Mouse (Mus musculus): ENCODE results near the gene Tesk2. TPM values are rescaled to one million over a fixed set of nuclear protein-coding genes. Genes with fewer than 3 reads are reported as not detected.

Tesk2 gene
- polyA plus RNA-seq, 1 experiment from 2014 or later, result 3.1 TPM

- Histone ChIP-seq H3K27ac (ENCODE audit: low read depth, low read length) (no peak overlapping the region), H3K9me3 (ENCODE audit: control insufficient read depth, low read length) (no peaks in the 10 kb centered on the region), H3K4me3 (ENCODE audit: low read length) (no peak overlapping the region), H3K4me1 (ENCODE audit: control insufficient read depth, insufficient read depth, low read depth, low read length) (no peaks in the 10 kb centered on the region), H3K4me2 (ENCODE audit: low read length) (no peak overlapping the region), H3K9ac (ENCODE audit: low read depth, low read length) (no peak overlapping the region), H3K27me3 (replicated peaks; ENCODE audit: control insufficient read depth, insufficient read depth, low read length) (no peaks in the 10 kb centered on the region), H3K36me3 (ENCODE audit: control insufficient read depth, insufficient read depth, low read length) (no peaks in the 10 kb centered on the region)
- ATAC-seq, result no peak
- 98% methylated on average over 3 of the region's 3 CpGs for WGBS
These were observed 8.8 kb downstream of the Tesk2 start for GRCm38 (mm10) chr4:116729532-116729931.

DNA sequence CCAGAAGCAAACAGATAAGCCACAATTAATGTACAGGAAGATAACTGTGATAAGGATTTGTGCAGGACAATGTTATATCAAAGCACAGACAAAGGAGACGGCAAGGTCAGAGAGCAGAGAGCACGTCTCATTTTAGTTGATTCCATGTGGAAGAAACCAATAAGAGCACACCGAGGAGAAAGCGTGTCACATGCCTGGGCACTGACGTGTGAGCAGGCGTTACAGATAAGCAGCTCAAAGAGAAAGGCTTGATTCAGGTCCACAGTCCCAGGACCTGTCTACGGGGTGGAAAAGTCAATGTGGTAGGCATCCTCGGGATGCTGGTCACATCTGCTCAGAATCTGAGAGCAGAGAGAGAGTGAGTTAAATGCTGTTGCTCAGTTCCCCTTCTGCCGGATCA lies 10.3 kb downstream of the Tesk2 start:
- Histone ChIP-seq H3K9ac (ENCODE audit: low read depth, low read length) (no peak overlapping the region), H3K9me3 (ENCODE audit: control insufficient read depth, low read length) (no peaks in the 10 kb centered on the region), H3K36me3 (ENCODE audit: control insufficient read depth, insufficient read depth, low read length) (no peaks in the 10 kb centered on the region), H3K27me3 (replicated peaks; ENCODE audit: control insufficient read depth, insufficient read depth, low read length) (no peaks in the 10 kb centered on the region), H3K27ac (ENCODE audit: low read depth, low read length) (no peak overlapping the region), H3K4me1 (ENCODE audit: control insufficient read depth, insufficient read depth, low read depth, low read length) (no peaks in the 10 kb centered on the region), H3K4me2 (ENCODE audit: low read length) (no peak overlapping the region), H3K4me3 (ENCODE audit: low read length) (no peak overlapping the region)
- WGBS, result 93% methylated on average over 9 of the region's 9 CpGs
- ATAC-seq, result no peak

- no peaks in the 10 kb centered on the region for H3K36me3 ChIP-seq (ENCODE audit: control insufficient read depth, insufficient read depth, low read length)
- H3K27me3 ChIP-seq (replicated peaks; ENCODE audit: control insufficient read depth, insufficient read depth, low read length), result no peaks in the 10 kb centered on the region
- WGBS, result 83% methylated on average over 5 of the region's 5 CpGs
- no peaks in the 10 kb centered on the region for H3K9me3 ChIP-seq (ENCODE audit: control insufficient read depth, low read length)
- no peak overlapping the region for H3K27ac ChIP-seq (ENCODE audit: low read depth, low read length)
- no peak for ATAC-seq
- H3K9ac ChIP-seq (ENCODE audit: low read depth, low read length), result no peak overlapping the region
- no peaks in the 10 kb centered on the region for H3K4me1 ChIP-seq (ENCODE audit: control insufficient read depth, insufficient read depth, low read depth, low read length)
- H3K4me3 ChIP-seq (ENCODE audit: low read length), result no peak overlapping the region
- no peak overlapping the region for H3K4me2 ChIP-seq (ENCODE audit: low read length)
These were observed 11.6 kb downstream of the Tesk2 start for GRCm38 (mm10) chr4:116732355-116732754.

GRCm38 (mm10) chr4:116734996-116735395 lies 14.2 kb downstream of the Tesk2 start:
- no peak overlapping the region for H3K4me2 ChIP-seq (ENCODE audit: low read length)
- 99% methylated on average over 2 of the region's 2 CpGs for WGBS
- no peak overlapping the region for H3K9ac ChIP-seq (ENCODE audit: low read depth, low read length)
- ATAC-seq, result no peak
- no peaks in the 10 kb centered on the region for H3K4me1 ChIP-seq (ENCODE audit: control insufficient read depth, insufficient read depth, low read depth, low read length)
- no peaks in the 10 kb centered on the region for H3K36me3 ChIP-seq (ENCODE audit: control insufficient read depth, insufficient read depth, low read length)
- H3K27me3 ChIP-seq (replicated peaks; ENCODE audit: control insufficient read depth, insufficient read depth, low read length), result no peaks in the 10 kb centered on the region
- H3K27ac ChIP-seq (ENCODE audit: low read depth, low read length), result no peak overlapping the region
- H3K9me3 ChIP-seq (ENCODE audit: control insufficient read depth, low read length), result no peaks in the 10 kb centered on the region
- H3K4me3 ChIP-seq (ENCODE audit: low read length), result no peak overlapping the region

- no peak overlapping the region for H3K4me2 ChIP-seq (ENCODE audit: low read length)
- H3K36me3 ChIP-seq (ENCODE audit: control insufficient read depth, insufficient read depth, low read length), result no peaks in the 10 kb centered on the region
- no peak for ATAC-seq
- no peak overlapping the region for H3K9ac ChIP-seq (ENCODE audit: low read depth, low read length)
- H3K4me3 ChIP-seq (ENCODE audit: low read length), result no peak overlapping the region
- H3K27ac ChIP-seq (ENCODE audit: low read depth, low read length), result no peak overlapping the region
- H3K27me3 ChIP-seq (replicated peaks; ENCODE audit: control insufficient read depth, insufficient read depth, low read length), result no peaks in the 10 kb centered on the region
- H3K4me1 ChIP-seq (ENCODE audit: control insufficient read depth, insufficient read depth, low read depth, low read length), result no peaks in the 10 kb centered on the region
- WGBS, result 89% methylated on average over 9 of the region's 9 CpGs
- H3K9me3 ChIP-seq (ENCODE audit: control insufficient read depth, low read length), result no peaks in the 10 kb centered on the region
These were observed 18.4 kb downstream of the Tesk2 start for GRCm38 (mm10) chr4:116738972-116739751.

DNA sequence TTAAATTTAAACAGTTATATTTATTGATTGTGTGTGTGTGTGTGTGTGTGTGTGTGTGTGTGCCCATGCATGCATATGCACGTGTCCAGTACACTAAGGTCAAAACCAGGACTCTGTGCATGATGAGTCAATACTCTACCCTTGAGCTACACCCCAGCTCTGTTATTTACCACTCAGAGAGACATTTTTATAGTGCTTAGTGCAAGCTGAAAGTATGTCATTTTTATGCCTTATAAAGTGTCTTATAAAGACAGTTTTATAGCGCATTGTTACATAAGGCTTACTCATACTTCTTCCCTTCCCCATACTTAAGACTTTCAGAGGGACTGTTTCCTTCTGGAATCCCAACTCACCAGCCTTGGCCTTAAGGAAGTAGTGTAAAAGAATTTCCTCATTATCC lies 29.0 kb downstream of the Tesk2 start:
- Histone ChIP-seq H3K9me3 (ENCODE audit: control insufficient read depth, low read length) (no peaks in the 10 kb centered on the region), H3K36me3 (ENCODE audit: control insufficient read depth, insufficient read depth, low read length) (no peaks in the 10 kb centered on the region), H3K9ac (ENCODE audit: low read depth, low read length) (no peak overlapping the region), H3K4me1 (ENCODE audit: control insufficient read depth, insufficient read depth, low read depth, low read length) (no peaks in the 10 kb centered on the region), H3K27ac (ENCODE audit: low read depth, low read length) (no peak overlapping the region), H3K4me2 (ENCODE audit: low read length) (no peak overlapping the region), H3K4me3 (ENCODE audit: low read length) (no peak overlapping the region), H3K27me3 (replicated peaks; ENCODE audit: control insufficient read depth, insufficient read depth, low read length) (no peaks in the 10 kb centered on the region)
- ATAC-seq, result no peak
- 93% methylated on average over 2 of the region's 2 CpGs for WGBS

- H3K4me3 ChIP-seq (ENCODE audit: low read length), result no peak overlapping the region
- no peak overlapping the region for H3K9ac ChIP-seq (ENCODE audit: low read depth, low read length)
- no peaks in the 10 kb centered on the region for H3K4me1 ChIP-seq (ENCODE audit: control insufficient read depth, insufficient read depth, low read depth, low read length)
- no peak for ATAC-seq
- no peaks in the 10 kb centered on the region for H3K36me3 ChIP-seq (ENCODE audit: control insufficient read depth, insufficient read depth, low read length)
- H3K4me2 ChIP-seq (ENCODE audit: low read length), result no peak overlapping the region
- no peaks in the 10 kb centered on the region for H3K27me3 ChIP-seq (replicated peaks; ENCODE audit: control insufficient read depth, insufficient read depth, low read length)
- H3K9me3 ChIP-seq (ENCODE audit: control insufficient read depth, low read length), result no peaks in the 10 kb centered on the region
- 87% methylated on average over 2 of the region's 2 CpGs for WGBS
- no peak overlapping the region for H3K27ac ChIP-seq (ENCODE audit: low read depth, low read length)
These were observed 41.2 kb downstream of the Tesk2 start for GRCm38 (mm10) chr4:116761914-116762313.

GRCm38 (mm10) chr4:116764001-116764400 lies 43.3 kb downstream of the Tesk2 start:
- 91% methylated on average over 5 of the region's 5 CpGs for WGBS
- H3K4me1 ChIP-seq (ENCODE audit: control insufficient read depth, insufficient read depth, low read depth, low read length), result no peaks in the 10 kb centered on the region
- ATAC-seq, result no peak
- no peaks in the 10 kb centered on the region for H3K9me3 ChIP-seq (ENCODE audit: control insufficient read depth, low read length)
- no peak overlapping the region for H3K27ac ChIP-seq (ENCODE audit: low read depth, low read length)
- H3K4me2 ChIP-seq (ENCODE audit: low read length), result no peak overlapping the region
- H3K36me3 ChIP-seq (ENCODE audit: control insufficient read depth, insufficient read depth, low read length), result no peaks in the 10 kb centered on the region
- no peaks in the 10 kb centered on the region for H3K27me3 ChIP-seq (replicated peaks; ENCODE audit: control insufficient read depth, insufficient read depth, low read length)
- no peak overlapping the region for H3K9ac ChIP-seq (ENCODE audit: low read depth, low read length)
- H3K4me3 ChIP-seq (ENCODE audit: low read length), result no peak overlapping the region

- WGBS, result 86% methylated on average over 5 of the region's 5 CpGs
- ATAC-seq, result no peak
- Histone ChIP-seq H3K4me1 (ENCODE audit: control insufficient read depth, insufficient read depth, low read depth, low read length) (no peaks in the 10 kb centered on the region), H3K27me3 (replicated peaks; ENCODE audit: control insufficient read depth, insufficient read depth, low read length) (no peaks in the 10 kb centered on the region), H3K9me3 (ENCODE audit: control insufficient read depth, low read length) (no peaks in the 10 kb centered on the region), H3K4me3 (ENCODE audit: low read length) (no peak overlapping the region), H3K4me2 (ENCODE audit: low read length) (no peak overlapping the region), H3K36me3 (ENCODE audit: control insufficient read depth, insufficient read depth, low read length) (no peaks in the 10 kb centered on the region), H3K27ac (ENCODE audit: low read depth, low read length) (no peak overlapping the region), H3K9ac (ENCODE audit: low read depth, low read length) (no peak overlapping the region)
These were observed 47.8 kb downstream of the Tesk2 start for GRCm38 (mm10) chr4:116768510-116768909.

Measured in hindbrain, embryonic 16.5 days (tissue).